Mouse (Mus musculus) kidney, embryonic 14.5 days (tissue): Measurements from ENCODE around the gene Tnfrsf13b. TPM values are rescaled to one million over a fixed set of nuclear protein-coding genes. Genes with fewer than 3 reads are reported as not detected.

Source experiments
- ATAC-seq: fragments of 200-750 bp; cut with Nextera tagmentation; 2 replicates; pipeline ENCODE4 v1.8.0; 2017; ENCODE audit warnings: moderate number of reproducible peaks, mild to moderate bottlenecking, moderate TSS enrichment, moderate library complexity; ENCODE audit not compliant: low FRiP score, low TSS enrichment
- H3K27ac ChIP-seq: fragments of 300-500 bp; sonication (generic); 2 replicates; pipeline ENCODE4 v1.5.1; 2014; ENCODE audit warnings: low read depth, mild to moderate bottlenecking, low read length, moderate library complexity, mixed read lengths
- H3K27me3 ChIP-seq: fragments of 300-500 bp; sonication (generic); 2 replicates; pipeline ENCODE4 v1.6.1; 2014; ENCODE audit warnings: mild to moderate bottlenecking, low read length; ENCODE audit not compliant: control insufficient read depth, insufficient read depth
- H3K36me3 ChIP-seq: fragments of 300-500 bp; sonication (generic); 2 replicates; pipeline ENCODE4 v1.6.1; 2014; ENCODE audit warnings: low read length, mixed read lengths; ENCODE audit not compliant: control insufficient read depth, insufficient read depth
- H3K4me1 ChIP-seq: fragments of 300-500 bp; sonication (generic); 2 replicates; pipeline ENCODE4 v1.6.1; 2014; ENCODE audit warnings: low read length, mixed read lengths; ENCODE audit not compliant: control insufficient read depth, insufficient read depth
- H3K4me2 ChIP-seq: fragments of 300-500 bp; sonication (generic); replicated peaks from 2 replicates; pipeline ENCODE4 v1.6.1; 2014; ENCODE audit warnings: low read depth, mild to moderate bottlenecking, low read length
- H3K4me3 ChIP-seq: fragments of 300-500 bp; sonication (generic); 2 replicates; pipeline ENCODE4 v1.5.1; 2014; ENCODE audit warnings: mild to moderate bottlenecking, low read length
- H3K9ac ChIP-seq: fragments of 300-500 bp; sonication (generic); 2 replicates; pipeline ENCODE4 v1.6.1; 2014; ENCODE audit warnings: low read depth, mild to moderate bottlenecking, low read length, moderate library complexity
- H3K9me3 ChIP-seq: fragments of 300-500 bp; sonication (generic); 2 replicates; pipeline ENCODE4 v1.6.1; 2016; ENCODE audit warnings: low read length; ENCODE audit not compliant: control insufficient read depth
- WGBS: fragments of 180-500 bp; shearing (Covaris S2); extraction: QIAGEN DNeasy Blood & Tissue Kit; methylation state at CpG from one replicate; pipeline ENCODE4 v1.1.7; 2014; 5-methylcytosine and 5-hydroxymethylcytosine counted together
- polyA plus RNA-seq: library from polyadenylated mRNA; unstranded; fragments of >200 nt; fragmentation: Nextera tagmentation; extraction: Ambion mirVana; gene quantifications from 2 replicates; pipeline ENCODE4 v1.2.1, GENCODE M21; 2014

Tnfrsf13b gene
- polyA plus RNA-seq, 1 experiment from 2014 or later: 1.2 TPM

DNA sequence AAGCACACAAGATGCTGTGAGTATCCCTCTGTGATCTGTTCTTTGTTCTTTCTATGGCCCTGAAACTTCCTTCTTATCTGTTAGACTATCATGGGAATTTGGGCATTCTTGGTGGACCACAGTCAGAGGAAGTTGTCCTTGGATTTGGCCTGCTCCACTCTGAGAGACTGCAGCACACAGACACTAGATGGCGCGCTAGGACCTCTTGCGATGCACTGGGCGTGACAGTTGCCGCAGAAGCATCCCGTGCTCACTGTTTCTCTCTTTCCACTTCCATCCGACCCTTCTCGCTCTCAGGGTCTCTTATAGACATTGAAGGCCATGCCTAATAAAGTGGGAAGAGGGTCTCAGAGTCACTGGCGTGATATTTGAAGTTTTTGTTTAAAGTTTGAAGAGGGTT, 66.8 kb downstream of the Tnfrsf13b start:
- WGBS: 12% methylated on average over 9 of the region's 9 CpGs
- ATAC-seq: peak; percentile 81; the same call in 1 of the 2 replicates

DNA sequence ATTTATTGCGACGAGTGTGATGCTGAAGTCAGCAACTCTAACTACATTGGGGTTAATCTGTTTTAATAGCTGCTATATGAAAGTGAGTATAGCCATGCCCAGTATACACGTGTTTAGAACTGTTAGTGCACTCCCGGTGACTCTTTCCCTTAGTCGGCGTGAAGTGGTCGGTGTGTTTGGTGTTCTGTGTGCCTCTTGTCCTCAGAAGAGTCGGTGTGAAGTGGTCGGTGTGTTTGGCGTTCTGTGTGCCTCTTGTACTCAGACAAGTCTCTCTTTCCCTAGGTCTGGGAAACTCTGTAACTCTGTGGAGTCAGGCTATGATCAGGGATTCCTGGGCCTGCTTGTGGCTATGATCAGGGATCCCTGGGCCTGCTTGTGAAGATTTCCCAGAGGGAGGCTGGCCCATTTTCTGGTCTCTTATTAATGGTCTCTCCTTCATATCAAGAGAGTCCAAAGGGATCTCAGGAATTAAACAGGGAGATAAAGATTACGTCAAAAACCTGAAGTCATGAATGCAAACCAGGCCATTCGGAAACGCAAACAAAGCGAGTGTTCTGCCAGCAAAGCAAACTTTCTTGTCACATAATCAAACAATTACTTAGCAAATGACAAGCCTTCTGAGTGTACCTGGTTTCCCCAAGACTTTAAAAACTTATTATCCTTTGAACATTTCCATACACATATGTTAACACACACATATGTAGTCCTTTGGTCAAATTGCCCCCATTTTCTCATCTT, 70.2 kb downstream of the Tnfrsf13b start:
- H3K4me1 ChIP-seq: no peaks in the 10 kb centered on the region
- H3K9ac ChIP-seq: no peak overlapping the region
- H3K4me2 ChIP-seq: no peak overlapping the region
- H3K27ac ChIP-seq: no peak overlapping the region
- WGBS: 89% methylated on average over 14 of the region's 14 CpGs
- no peaks in the 10 kb centered on the region for H3K9me3 ChIP-seq
- no peak for ATAC-seq
- H3K27me3 ChIP-seq: 0 out of 2 replicates have a peak, but pooled peaks cover 4% of the 10 kb centered on the region
- H3K4me3 ChIP-seq: no peak overlapping the region
- H3K36me3 ChIP-seq: no peaks in the 10 kb centered on the region

More for the DNA sequence above, 66.8 kb downstream of the Tnfrsf13b start:
- H3K9ac ChIP-seq: no peak overlapping the region
- H3K36me3 ChIP-seq: no peaks in the 10 kb centered on the region
- H3K27ac ChIP-seq: no peak overlapping the region
- H3K4me3 ChIP-seq: no peak overlapping the region
- H3K4me1 ChIP-seq: no peaks in the 10 kb centered on the region
- 0 out of 2 replicates have a peak, but pooled peaks cover 4% of the 10 kb centered on the region for H3K27me3 ChIP-seq
- H3K4me2 ChIP-seq: no peak overlapping the region
- H3K9me3 ChIP-seq: no peaks in the 10 kb centered on the region

DNA sequence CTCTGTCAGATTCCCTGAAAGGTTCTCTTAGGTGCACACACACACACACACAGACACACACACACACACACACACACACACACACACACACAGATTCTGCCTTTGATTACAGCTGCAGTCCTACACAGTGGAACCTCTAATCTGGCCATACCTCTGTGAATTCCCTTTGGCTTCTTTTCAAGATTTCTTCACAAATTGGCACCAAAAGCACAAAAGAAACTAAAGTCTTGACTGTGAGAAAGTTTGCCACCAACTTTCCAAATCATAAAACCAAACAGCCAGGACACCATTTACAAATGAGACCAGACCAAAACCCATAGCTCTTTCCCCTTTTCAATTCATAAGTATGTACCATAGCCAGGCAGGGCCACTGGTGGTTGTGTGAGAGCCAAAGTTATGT, 71.4 kb downstream of the Tnfrsf13b start:
- no peaks in the 10 kb centered on the region for H3K4me1 ChIP-seq

More for the DNA sequence above, 71.4 kb downstream of the Tnfrsf13b start:
- H3K9ac ChIP-seq: no peak overlapping the region
- H3K4me2 ChIP-seq: no peak overlapping the region
- no peaks in the 10 kb centered on the region for H3K9me3 ChIP-seq
- 0 out of 2 replicates have a peak, but pooled peaks cover 4% of the 10 kb centered on the region for H3K27me3 ChIP-seq
- no peaks in the 10 kb centered on the region for H3K36me3 ChIP-seq
- no peak for ATAC-seq
- H3K27ac ChIP-seq: no peak overlapping the region
- H3K4me3 ChIP-seq: no peak overlapping the region

Other genes starting within 250 kb of the Tnfrsf13b start
- 72.8 and 72.9 TPM in 2 replicates for gene Tmem11, start 247.5 kb upstream of the Tnfrsf13b start, polyA plus RNA-seq
- 15.7 and 25.0 TPM in 2 replicates for gene Natd1, start 212.0 kb upstream of the Tnfrsf13b start, polyA plus RNA-seq
- gene Map2k3, start 194.7 kb upstream of the Tnfrsf13b start, polyA plus RNA-seq: 69.0 and 106 TPM in 2 replicates
- gene Kcnj12, start 104.2 kb upstream of the Tnfrsf13b start, polyA plus RNA-seq: 0.32 TPM in 1 of 2 replicates, not detected in the other
- gene Usp22, start 48.3 kb downstream of the Tnfrsf13b start, polyA plus RNA-seq: 96.9 and 182 TPM in 2 replicates
- gene Aldh3a1, start 80.8 kb downstream of the Tnfrsf13b start, polyA plus RNA-seq: not detected in 2 replicates
- gene Aldh3a2, start 140.7 kb downstream of the Tnfrsf13b start, polyA plus RNA-seq: 17.9 and 32.5 TPM in 2 replicates
- gene Slc47a2, start 216.1 kb downstream of the Tnfrsf13b start, polyA plus RNA-seq: not detected in 2 replicates